Mouse (Mus musculus) left cerebral cortex, adult 18-20 months (tissue): ENCODE measurements at regions not wholly inside any gene's neighbourhood (a gene's known extent, or its start where the extent isn't known, plus 50 kb on each side); places are given as distances from the start of the nearest gene placed in this dataset.

Experiments
- DNase-seq, 2 experiments: peaks; one replicate each; pipeline ENCODE4 v3.0.0; 2021 to 2022; ENCODE audit warnings: low spot score in 2 of 2, mixed read lengths in 1 of 2

- DNase-seq, result peak in 1 of 2 experiments; percentile 23
Measured at GRCm38 (mm10) chr8:25463532-25463931, 639.4 kb upstream of the Adam5 start.

GRCm38 (mm10) chr8:25462492-25462891 lies 638.3 kb upstream of the Adam5 start:
- DNase-seq, result no peak

GRCm38 (mm10) chr8:25455644-25456043 lies 631.5 kb upstream of the Adam5 start:
- no peak for DNase-seq

- DNase-seq, result no peak
Measured at GRCm38 (mm10) chr8:25454972-25455371, 630.8 kb upstream of the Adam5 start.

GRCm38 (mm10) chr8:25453826-25454225 lies 629.7 kb upstream of the Adam5 start:
- no peak for DNase-seq

- DNase-seq, result no peak
Measured at GRCm38 (mm10) chr8:25450544-25450943, 626.4 kb upstream of the Adam5 start.

GRCm38 (mm10) chr8:25449590-25449989 lies 625.4 kb upstream of the Adam5 start:
- DNase-seq, result no peak

- no peak for DNase-seq
Measured at GRCm38 (mm10) chr8:25447900-25448299, 623.7 kb upstream of the Adam5 start.

GRCm38 (mm10) chr8:25445968-25446367 lies 621.8 kb upstream of the Adam5 start:
- no peak for DNase-seq

GRCm38 (mm10) chr8:25445054-25445453 lies 620.9 kb upstream of the Adam5 start:
- DNase-seq, result no peak

- peak in 1 of 2 experiments; percentile 22 for DNase-seq
Measured at GRCm38 (mm10) chr8:25443552-25443951, 619.4 kb upstream of the Adam5 start.

- DNase-seq, result no peak
Measured at GRCm38 (mm10) chr8:25441057-25441441, 616.9 kb upstream of the Adam5 start.

- DNase-seq, result peak in 1 of 2 experiments; percentile 47
Measured at GRCm38 (mm10) chr8:25440391-25441056, 616.4 kb upstream of the Adam5 start.

GRCm38 (mm10) chr8:25439971-25440370 lies 615.8 kb upstream of the Adam5 start:
- DNase-seq, result no peak

GRCm38 (mm10) chr8:25438021-25438620 lies 614.0 kb upstream of the Adam5 start:
- DNase-seq, result peak in 1 of 2 experiments; percentile 14

- no peak for DNase-seq
Measured at GRCm38 (mm10) chr8:25437178-25437577, 613.0 kb upstream of the Adam5 start.

GRCm38 (mm10) chr8:25430552-25430951 lies 606.4 kb upstream of the Adam5 start:
- no peak for DNase-seq

- no peak for DNase-seq
Measured at GRCm38 (mm10) chr8:25429846-25430482, 605.8 kb upstream of the Adam5 start.

GRCm38 (mm10) chr8:25428761-25429160 lies 604.6 kb upstream of the Adam5 start:
- DNase-seq, result no peak

- DNase-seq, result no peak
Measured at GRCm38 (mm10) chr8:25426207-25426606, 602.0 kb upstream of the Adam5 start.

GRCm38 (mm10) chr8:25421478-25421877 lies 597.3 kb upstream of the Adam5 start:
- DNase-seq, result no peak

GRCm38 (mm10) chr8:25410536-25410935 lies 586.4 kb upstream of the Adam5 start:
- DNase-seq, result no peak

GRCm38 (mm10) chr8:25407862-25408261 lies 583.7 kb upstream of the Adam5 start:
- no peak for DNase-seq
